Mouse (Mus musculus) spleen, adult 12 weeks (tissue): ENCODE results near the gene Nadsyn1.

Source experiments
- DNase-seq: peaks from one replicate; pipeline ENCODE4 v3.0.0; 2022; ENCODE audit warnings: low spot score

Gene Nadsyn1

DNA sequence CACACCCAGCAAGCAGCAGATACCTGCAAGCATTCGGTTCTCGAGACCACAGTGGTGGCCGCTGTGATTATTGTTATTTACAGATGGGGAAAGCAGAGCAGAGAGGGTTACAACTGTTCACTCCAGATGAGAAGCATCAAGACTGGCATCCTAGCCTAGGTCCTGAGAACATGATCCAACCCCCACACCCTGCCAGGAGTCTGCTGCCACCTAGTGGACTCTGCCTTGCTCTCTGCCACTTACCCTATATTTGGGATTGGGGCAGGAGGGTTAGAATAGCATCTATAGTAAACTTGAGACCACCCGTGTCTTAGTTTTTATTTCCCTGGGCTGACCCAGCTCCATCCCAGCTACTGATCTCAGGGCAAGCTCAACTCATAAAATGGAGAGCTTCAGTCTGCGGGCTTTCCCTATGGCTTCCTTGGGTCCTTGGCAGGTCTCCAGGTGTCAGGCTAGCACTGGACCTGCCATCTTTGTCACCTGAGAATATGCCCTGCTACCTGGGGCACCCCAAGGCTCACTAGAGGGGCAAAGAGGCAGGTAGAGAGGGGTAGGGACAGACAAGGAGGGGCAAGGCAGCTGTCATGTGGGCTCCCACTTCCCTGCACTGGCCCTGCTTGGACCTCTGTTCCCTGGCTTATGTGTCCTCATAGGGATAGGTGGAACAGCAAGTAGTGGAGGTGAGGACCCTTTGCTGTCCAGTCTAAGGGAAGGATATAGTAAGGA lies 68.5 kb downstream of the Nadsyn1 start:
- peak; percentile 25 for DNase-seq

DNA sequence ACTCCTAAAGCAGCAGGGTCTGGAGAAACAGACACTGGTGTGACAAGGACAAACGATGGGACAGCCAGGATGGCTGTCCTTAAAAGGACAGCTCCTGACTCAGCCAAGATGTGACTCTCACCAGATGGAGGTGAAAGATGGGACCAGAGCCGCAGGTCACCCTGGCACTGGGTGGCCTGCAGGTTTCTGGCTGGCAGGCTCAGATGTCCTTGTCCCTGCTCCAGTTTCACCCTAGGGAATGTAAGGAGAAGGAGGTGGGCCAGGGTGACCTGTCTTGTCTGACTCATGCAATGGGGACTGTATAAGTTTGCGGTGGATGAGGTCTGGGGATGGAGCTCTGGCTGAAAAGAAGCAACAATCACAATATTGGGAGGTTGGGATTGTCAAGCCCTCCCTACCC lies 70.0 kb downstream of the Nadsyn1 start:
- DNase-seq = no peak

DNA sequence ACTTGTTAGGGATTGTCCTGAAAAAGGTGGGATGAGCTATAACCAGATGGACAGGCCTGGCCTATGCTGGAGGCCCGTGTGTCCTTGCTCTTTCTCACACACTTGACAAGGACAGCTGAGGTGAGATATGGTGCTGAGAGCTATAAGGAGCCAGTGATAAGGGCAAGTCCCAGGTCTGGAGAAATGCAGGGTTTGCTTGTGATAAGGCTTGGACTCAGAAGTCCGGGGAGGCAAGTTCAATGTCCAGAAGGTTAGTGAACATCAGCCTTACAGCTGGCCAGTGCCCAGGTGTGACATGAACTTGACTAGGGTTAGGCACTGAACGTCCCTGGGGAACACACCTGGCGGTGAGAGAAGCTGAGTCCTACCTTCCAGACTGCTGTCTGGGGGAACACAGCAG lies 70.6 kb downstream of the Nadsyn1 start:
- no peak for DNase-seq

DNA sequence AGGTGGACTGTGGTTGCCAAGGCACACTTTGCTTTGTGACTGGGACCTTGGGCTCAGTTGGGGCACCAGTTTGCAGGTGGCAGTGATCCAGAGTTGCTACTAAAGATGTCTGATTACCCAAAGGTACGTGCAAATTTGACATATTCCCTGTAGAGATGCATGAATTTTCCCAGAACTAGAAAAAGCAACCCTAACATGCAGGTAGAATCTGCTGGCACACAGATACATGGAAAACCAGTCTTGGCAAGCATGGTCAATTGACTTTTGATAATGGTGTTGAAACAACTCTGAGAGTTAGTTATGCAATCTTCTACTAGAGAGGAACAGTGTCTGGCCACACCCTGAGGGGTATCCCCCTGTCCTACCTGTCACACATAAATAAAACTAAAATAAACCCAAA lies 71.3 kb downstream of the Nadsyn1 start:
- no peak for DNase-seq

DNA sequence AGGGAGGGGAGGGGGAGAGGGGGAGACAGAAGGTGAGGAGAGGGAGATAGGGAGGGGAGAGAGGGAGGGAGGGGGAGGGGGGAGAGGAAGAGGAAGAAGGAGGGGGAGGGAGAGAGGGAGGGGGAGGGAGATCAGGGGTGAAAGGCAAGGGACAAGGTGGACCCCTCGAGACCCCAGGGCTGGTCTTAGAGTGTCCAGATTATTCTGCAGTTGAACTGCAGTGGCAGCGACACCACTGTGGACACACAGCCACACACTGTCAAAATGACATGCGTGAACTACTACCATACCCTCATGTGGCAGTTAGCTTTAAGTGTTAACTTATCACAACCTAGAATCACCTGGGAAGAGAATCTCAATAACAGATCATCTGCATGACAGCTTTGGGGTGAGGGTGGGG lies 73.6 kb downstream of the Nadsyn1 start:
- DNase-seq = no peak

DNA sequence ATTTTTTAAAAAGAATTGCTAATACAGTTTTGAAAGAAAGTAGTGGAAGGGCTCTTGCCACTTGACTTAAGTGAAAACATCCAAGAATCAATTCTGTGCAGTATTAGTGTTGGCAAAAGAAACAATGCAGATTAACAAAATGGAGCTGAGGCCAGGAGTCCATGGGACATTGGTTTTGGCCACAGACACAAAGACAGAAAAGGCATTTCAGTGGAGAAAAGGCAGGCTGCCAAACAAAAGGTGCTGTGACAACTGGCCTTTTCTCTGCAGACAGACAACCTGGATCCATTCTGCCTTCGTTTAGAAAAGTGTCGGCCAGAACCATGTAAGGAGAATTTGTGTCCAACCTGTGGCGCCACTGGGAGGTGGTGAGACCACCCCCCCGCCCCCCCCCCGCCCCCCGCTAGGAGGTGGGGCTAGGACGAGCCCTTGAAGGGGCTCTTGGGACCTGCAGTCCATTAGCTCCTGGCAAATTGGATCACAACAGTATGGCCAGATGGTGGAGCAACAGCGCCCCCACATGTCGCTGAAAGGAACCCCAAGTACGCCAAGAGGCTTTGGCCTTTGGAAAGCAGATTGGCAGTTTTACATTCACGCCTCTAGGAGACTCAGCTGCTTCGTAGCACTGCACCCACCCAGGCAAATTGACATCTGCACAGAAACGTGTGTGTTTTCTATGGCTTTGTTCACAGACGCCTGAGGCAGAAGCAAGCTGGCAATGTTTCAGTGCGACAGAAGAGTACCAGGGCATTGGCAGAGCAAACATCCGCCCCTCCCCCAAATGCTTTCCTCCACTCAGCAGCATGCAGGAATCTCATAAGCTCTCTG lies 74.4 kb downstream of the Nadsyn1 start:
- peak; percentile 32 for DNase-seq
